ENCODE assay signal across 21 mouse cellular contexts in the genomic region with DNA sequence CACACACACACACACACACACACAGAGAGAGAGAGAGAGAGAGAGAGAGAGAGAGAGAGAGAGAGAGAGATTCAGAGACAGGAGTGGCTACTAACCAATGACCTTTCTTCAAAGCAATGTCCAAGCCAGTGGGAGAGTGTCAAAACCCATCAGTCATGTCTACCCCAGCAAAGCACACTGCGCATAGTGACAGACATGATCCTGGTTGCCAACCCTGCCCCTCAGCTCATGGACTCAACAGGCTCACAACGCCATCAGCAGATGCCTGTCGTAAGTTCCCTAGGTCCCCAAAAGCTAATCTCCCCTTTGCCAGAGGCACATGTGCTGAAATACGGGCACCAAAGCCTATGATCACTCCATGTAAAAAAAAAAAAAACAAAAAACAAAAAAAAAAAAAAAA. TPM values are rescaled to one million over a fixed set of nuclear protein-coding genes. Genes with fewer than 3 reads are reported as not detected.
DNase-seq lines count a peak whose midpoint lies in the region; ATAC-seq and TF ChIP-seq lines count a peak whose summit lies in the region.
"Had no signal": no experiment of that assay in that cellular context is flagged by ENCODE, and none has a peak within 500 bp of the region (broad histone marks: within the 10 kb centered on the region; RNA-seq: fewer than 3 reads in every experiment).

No protein-coding gene starts in this region.

- H3K9ac ChIP-seq in forebrain, postnatal 0 days, result no peak overlapping the region
- no peak overlapping the region for H3K9ac ChIP-seq in forebrain, embryonic 14.5 days (ENCODE audit: low read length)
- H3K9ac ChIP-seq in intestine, embryonic 14.5 days (ENCODE audit: low read length), result no peak overlapping the region
- no peak overlapping the region for H3K9ac ChIP-seq in intestine, postnatal 0 days (ENCODE audit: low read depth, low read length)
- H3K9ac ChIP-seq in limb, embryonic 13.5 days, result no peak overlapping the region
- H3K9ac ChIP-seq: forebrain, embryonic 15.5 days; liver, embryonic 13.5 days; midbrain, embryonic 12.5 days had no signal

- H3K4me1 ChIP-seq in forebrain, postnatal 0 days (ENCODE audit: insufficient read depth), result no peaks in the 10 kb centered on the region
- no peaks in the 10 kb centered on the region for H3K4me1 ChIP-seq in forebrain, embryonic 14.5 days (ENCODE audit: control insufficient read depth, insufficient read depth, low read length)
- peaks cover 9% of the 10 kb centered on the region for H3K4me1 ChIP-seq in intestine, embryonic 14.5 days (replicated peaks; ENCODE audit: control insufficient read depth, insufficient read depth, low read length)
- H3K4me1 ChIP-seq in intestine, postnatal 0 days (replicated peaks; ENCODE audit: control insufficient read depth, insufficient read depth, low read length), result no peaks in the 10 kb centered on the region
- H3K4me1 ChIP-seq in limb, embryonic 13.5 days, result peaks cover 37% of the 10 kb centered on the region
- H3K4me1 ChIP-seq: liver, embryonic 13.5 days; midbrain, embryonic 12.5 days had no signal

- H3K4me2 ChIP-seq in forebrain, postnatal 0 days (ENCODE audit: low read depth), result no peak overlapping the region
- H3K4me2 ChIP-seq in forebrain, embryonic 14.5 days (ENCODE audit: low read length), result no peak overlapping the region
- H3K4me2 ChIP-seq in intestine, embryonic 14.5 days (ENCODE audit: low read length), result no peak overlapping the region
- H3K4me2 ChIP-seq in intestine, postnatal 0 days (replicated peaks; ENCODE audit: low read depth), result no peak overlapping the region
- no peak overlapping the region for H3K4me2 ChIP-seq in limb, embryonic 13.5 days (replicated peaks)
- H3K4me2 ChIP-seq: forebrain, embryonic 15.5 days; liver, embryonic 13.5 days; midbrain, embryonic 12.5 days had no signal

- WGBS in forebrain, postnatal 0 days, result 81% methylated on average over 4 of the region's 4 CpGs
- 88% methylated on average over 4 of the region's 4 CpGs for WGBS in forebrain, embryonic 14.5 days
- WGBS in intestine, embryonic 14.5 days, result 95% methylated on average over 4 of the region's 4 CpGs
- WGBS in intestine, postnatal 0 days, result 92% methylated on average over 4 of the region's 4 CpGs
- WGBS in limb, embryonic 13.5 days, result 78% methylated on average over 4 of the region's 4 CpGs

- no peak for ATAC-seq in forebrain, postnatal 0 days
- ATAC-seq in forebrain, embryonic 14.5 days, result no peak
- ATAC-seq in intestine, embryonic 14.5 days (replicated peaks; ENCODE audit: low FRiP score, low TSS enrichment, low read depth), result no peak
- ATAC-seq in intestine, postnatal 0 days, result no peak
- ATAC-seq in limb, embryonic 13.5 days (ENCODE audit: low FRiP score, low read depth), result no peak
- ATAC-seq: forebrain, embryonic 15.5 days had no signal

- no peaks in the 10 kb centered on the region for H3K36me3 ChIP-seq in forebrain, postnatal 0 days (ENCODE audit: insufficient read depth)
- H3K36me3 ChIP-seq in forebrain, embryonic 14.5 days (ENCODE audit: control insufficient read depth, insufficient read depth, low read length), result no peaks in the 10 kb centered on the region
- no peaks in the 10 kb centered on the region for H3K36me3 ChIP-seq in intestine, embryonic 14.5 days (ENCODE audit: control insufficient read depth, insufficient read depth, low read length)
- no peaks in the 10 kb centered on the region for H3K36me3 ChIP-seq in intestine, postnatal 0 days (ENCODE audit: control insufficient read depth, insufficient read depth)
- H3K36me3 ChIP-seq in limb, embryonic 13.5 days, result no peaks in the 10 kb centered on the region
- H3K36me3 ChIP-seq: forebrain, embryonic 15.5 days; liver, embryonic 13.5 days; midbrain, embryonic 12.5 days had no signal

- no peak overlapping the region for H3K4me3 ChIP-seq in forebrain, postnatal 0 days (ENCODE audit: low read depth, low read length)
- H3K4me3 ChIP-seq in forebrain, embryonic 14.5 days (ENCODE audit: low read depth, low read length), result no peak overlapping the region
- H3K4me3 ChIP-seq in intestine, embryonic 14.5 days (ENCODE audit: low read depth, low read length), result no peak overlapping the region
- no peak overlapping the region for H3K4me3 ChIP-seq in intestine, postnatal 0 days (ENCODE audit: low read depth, low read length)
- H3K4me3 ChIP-seq in limb, embryonic 13.5 days, result no peak overlapping the region
- H3K4me3 ChIP-seq: forebrain, embryonic 15.5 days; liver, embryonic 13.5 days; midbrain, embryonic 12.5 days had no signal

- no peak for TF ChIP-seq CTCF in forebrain, postnatal 0 days (IDR thresholded peaks at IDR 0.05; ENCODE audit: low read depth)
- no peak for TF ChIP-seq CTCF in intestine, postnatal 0 days (IDR thresholded peaks at IDR 0.05; ENCODE audit: low read depth)

- no peak for DNase-seq in forebrain, postnatal 0 days
- DNase-seq in forebrain, embryonic 14.5 days (ENCODE audit: low spot score), result no peak
- DNase-seq in intestine, embryonic 14.5 days (ENCODE audit: low spot score), result no peak
- DNase-seq in NIH3T3 (ENCODE audit: low read depth), result peak; percentile 77
- DNase-seq in right cerebral cortex, postnatal 36 days (ENCODE audit: low spot score in 2 of 2), result no peak
- DNase-seq in c-Kit-positive CD71-positive TER-119-positive erythroid progenitor cells, embryonic 14.5 days (ENCODE audit: low spot score), result no peak
- DNase-seq: B cell, adult 2 months; liver, embryonic 13.5 days; spleen, adult 18-20 months; thymus, postnatal 4 days had no signal

- no peaks in the 10 kb centered on the region for H3K9me3 ChIP-seq in forebrain, postnatal 0 days (ENCODE audit: low read length)
- H3K9me3 ChIP-seq in forebrain, embryonic 14.5 days (replicated peaks; ENCODE audit: control insufficient read depth, low read length), result no peaks in the 10 kb centered on the region
- H3K9me3 ChIP-seq in intestine, embryonic 14.5 days (ENCODE audit: control insufficient read depth, low read length), result no peaks in the 10 kb centered on the region
- H3K9me3 ChIP-seq in intestine, postnatal 0 days (ENCODE audit: control insufficient read depth), result no peaks in the 10 kb centered on the region
- H3K9me3 ChIP-seq in limb, embryonic 13.5 days, result peaks cover 2% of the 10 kb centered on the region
- H3K9me3 ChIP-seq: forebrain, embryonic 15.5 days; liver, embryonic 13.5 days had no signal

- H3K27ac ChIP-seq in forebrain, postnatal 0 days (ENCODE audit: low read depth, low read length), result peak overlapping the region; percentile 54; the same call in 1 of the 2 replicates
- H3K27ac ChIP-seq in forebrain, embryonic 14.5 days (ENCODE audit: low read depth, low read length), result no peak overlapping the region
- 0 out of 2 replicates have a peak overlapping the region, but pooled peaks have one; percentile 12 for H3K27ac ChIP-seq in intestine, embryonic 14.5 days (ENCODE audit: low read depth)
- H3K27ac ChIP-seq in intestine, postnatal 0 days (ENCODE audit: low read depth, low read length), result no peak overlapping the region
- peak overlapping the region; percentile 64 for H3K27ac ChIP-seq in limb, embryonic 13.5 days
- H3K27ac ChIP-seq: liver, embryonic 13.5 days; midbrain, embryonic 12.5 days had no signal

- no peaks in the 10 kb centered on the region for H3K27me3 ChIP-seq in forebrain, postnatal 0 days (ENCODE audit: insufficient read depth, low read length)
- H3K27me3 ChIP-seq in forebrain, embryonic 14.5 days (replicated peaks; ENCODE audit: control insufficient read depth, insufficient read depth, low read length), result no peaks in the 10 kb centered on the region
- H3K27me3 ChIP-seq in intestine, embryonic 14.5 days (replicated peaks; ENCODE audit: control insufficient read depth, insufficient read depth, low read length), result no peaks in the 10 kb centered on the region
- H3K27me3 ChIP-seq in intestine, postnatal 0 days (replicated peaks; ENCODE audit: control insufficient read depth, insufficient read depth, low read length), result no peaks in the 10 kb centered on the region
- no peaks in the 10 kb centered on the region for H3K27me3 ChIP-seq in limb, embryonic 13.5 days
- H3K27me3 ChIP-seq: forebrain, embryonic 15.5 days; liver, embryonic 13.5 days; midbrain, embryonic 12.5 days had no signal

RNA-seq across cellular contexts. Expression of a gene that starts 18.6 kb away (rescaled TPM):
- total RNA-seq in forebrain, postnatal 0 days (2014; rRNA removed), result 0.14 and 0.38 TPM in 2 replicates
- polyA plus RNA-seq in forebrain, postnatal 0 days (2015; fragmentation: Nextera tagmentation; extraction: Ambion mirVana), result 0.19 and 0.33 TPM in 2 replicates
- 0.05 and 0.38 TPM in 2 replicates for polyA plus RNA-seq in forebrain, embryonic 14.5 days (2014; fragmentation: Nextera tagmentation; extraction: Ambion mirVana)
- 0.60 and 0.96 TPM in 2 replicates for polyA plus RNA-seq in intestine, embryonic 14.5 days (2014; fragmentation: Nextera tagmentation; extraction: Ambion mirVana)
- 3.0 and 3.4 TPM in 2 replicates for polyA plus RNA-seq in intestine, postnatal 0 days (2015; fragmentation: Nextera tagmentation; extraction: Ambion mirVana)
- 0.37 and 0.87 TPM in 2 replicates for polyA plus RNA-seq in limb, embryonic 13.5 days (2015; fragmentation: Nextera tagmentation; extraction: Ambion mirVana)

RNA-seq across cellular contexts. Expression of a gene that starts 52.5 kb away (rescaled TPM):
- 12.2 and 34.1 TPM in 2 replicates for total RNA-seq in forebrain, postnatal 0 days (2014; rRNA removed)
- polyA plus RNA-seq in forebrain, postnatal 0 days (2015; fragmentation: Nextera tagmentation; extraction: Ambion mirVana), result 2.5 and 3.2 TPM in 2 replicates
- 2.9 and 5.5 TPM in 2 replicates for polyA plus RNA-seq in forebrain, embryonic 14.5 days (2014; fragmentation: Nextera tagmentation; extraction: Ambion mirVana)
- 103 TPM in 2 replicates for polyA plus RNA-seq in intestine, embryonic 14.5 days (2014; fragmentation: Nextera tagmentation; extraction: Ambion mirVana)
- polyA plus RNA-seq in intestine, postnatal 0 days (2015; fragmentation: Nextera tagmentation; extraction: Ambion mirVana), result 31.5 and 33.3 TPM in 2 replicates
- polyA plus RNA-seq in limb, embryonic 13.5 days (2015; fragmentation: Nextera tagmentation; extraction: Ambion mirVana), result 78.1 and 86.3 TPM in 2 replicates

RNA-seq across cellular contexts. Expression of a gene that starts 56.6 kb away (rescaled TPM):
- not detected in 2 replicates for total RNA-seq in forebrain, postnatal 0 days (2014; rRNA removed)
- not detected in 2 replicates for polyA plus RNA-seq in forebrain, postnatal 0 days (2015; fragmentation: Nextera tagmentation; extraction: Ambion mirVana)
- polyA plus RNA-seq in forebrain, embryonic 14.5 days (2014; fragmentation: Nextera tagmentation; extraction: Ambion mirVana), result not detected in 2 replicates
- not detected in 2 replicates for polyA plus RNA-seq in intestine, embryonic 14.5 days (2014; fragmentation: Nextera tagmentation; extraction: Ambion mirVana)
- not detected in 2 replicates for polyA plus RNA-seq in intestine, postnatal 0 days (2015; fragmentation: Nextera tagmentation; extraction: Ambion mirVana)
- polyA plus RNA-seq in limb, embryonic 13.5 days (2015; fragmentation: Nextera tagmentation; extraction: Ambion mirVana), result not detected in 2 replicates
- total RNA-seq: adrenal gland, adult 18-20 months; gastrocnemius, postnatal 10 days; hindbrain, postnatal 0 days had no signal
- polyA plus RNA-seq: brain, embryonic 14.5 days; cortical plate, adult 2 months; forebrain, embryonic 15.5 days; heart, embryonic 14.5 days; kidney, postnatal 0 days; midbrain, embryonic 12.5 days had no signal

Comparison
In these comparisons a context has a peak if more than half of its experiments do, and no peak if none do; other contexts are left out.
1. H3K27ac ChIP-seq: peak in forebrain, postnatal 0 days (single experiment), intestine, embryonic 14.5 days (single experiment) and limb, embryonic 13.5 days (single experiment); none in forebrain, embryonic 14.5 days (single experiment) and intestine, postnatal 0 days (single experiment).